Mouse (Mus musculus): Measurements from ENCODE around the gene Olfr770.
"Not testable (repeated sequence)": the region's sequence is repeated elsewhere in the genome, so short reads cannot be mapped to it uniquely, and the experiment has no call there.

The Olfr770 gene

DNA sequence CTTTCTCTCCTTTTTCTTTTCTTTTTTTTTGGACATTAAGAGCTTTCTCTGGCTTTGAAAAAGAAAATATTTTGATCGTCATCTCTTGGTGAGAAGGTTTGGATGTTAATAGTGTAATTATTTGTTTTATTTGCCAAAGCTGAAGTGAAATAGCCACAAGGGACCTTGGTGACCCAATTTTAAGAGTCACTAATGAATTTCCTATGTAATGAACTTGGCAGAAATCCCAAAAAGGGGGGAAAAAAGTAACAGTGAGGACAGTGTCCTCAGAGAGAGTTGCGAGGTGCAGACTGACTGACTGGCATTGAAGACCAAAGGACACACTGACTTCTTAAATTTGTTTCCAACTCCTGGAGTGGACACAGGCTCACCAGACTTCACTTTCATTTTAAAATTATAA lies at the start of gene Olfr770:
Olfr770 (minus strand) TSS at position 101 of the 400 bp plus-strand sequence.
- no peak for DNase-seq (ENCODE audit: low spot score)

DNA sequence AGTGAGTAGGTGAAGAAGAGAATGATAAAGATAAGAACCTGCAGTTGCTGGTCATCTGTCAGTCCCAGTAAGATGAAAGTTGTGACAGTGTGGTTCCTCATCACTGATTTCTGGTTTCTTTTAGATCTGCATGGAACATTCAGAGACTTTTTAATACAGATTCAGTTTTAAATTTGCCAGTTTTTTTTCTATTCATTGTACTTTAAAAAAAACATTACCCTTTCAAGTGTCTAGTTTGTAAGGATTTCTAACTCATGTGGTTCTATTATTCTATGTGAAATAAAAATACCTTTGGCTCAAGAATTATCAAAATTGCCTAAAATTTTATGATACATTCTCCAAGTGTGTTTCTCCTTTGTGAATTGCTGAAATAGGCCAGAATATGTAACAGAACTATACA lies 48.5 kb upstream of the Olfr770 start, which contains the start of gene Olfr773:
Olfr773 (minus strand) TSS at position 101 of the 400 bp plus-strand sequence.
- not testable (repeated sequence) for DNase-seq (ENCODE audit: low spot score)

GRCm38 (mm10) chr10:129177821-129178220 lies 39.0 kb upstream of the Olfr770 start, which contains the start of gene Olfr772:
TSS of gene Olfr772 (minus strand) at chr10:129177921.
- DNase-seq (ENCODE audit: low spot score): not testable (repeated sequence)

DNA sequence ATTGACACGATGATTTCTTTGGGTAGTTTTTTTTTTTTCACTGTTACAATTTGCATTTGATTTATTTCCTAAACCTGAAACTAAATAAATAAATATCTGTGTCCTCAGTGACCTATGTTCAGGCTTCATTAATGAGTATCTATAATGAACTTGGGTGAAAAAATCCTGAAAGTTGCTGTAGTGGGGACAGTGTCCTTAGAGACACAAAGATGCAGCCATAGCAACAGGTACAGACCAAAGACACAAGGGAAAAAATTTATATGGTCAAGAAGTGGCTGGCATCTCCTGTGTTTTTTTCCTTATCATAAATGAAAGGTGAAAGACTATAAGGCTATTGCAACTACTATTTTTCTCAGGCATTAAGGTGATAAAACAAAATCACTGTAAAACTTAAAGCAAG lies 25.9 kb upstream of the Olfr770 start, which contains the start of gene Olfr771:
Olfr771 (minus strand) TSS at position 101 of the 400 bp plus-strand sequence.
- no peak for DNase-seq (ENCODE audit: low spot score)

GRCm38 (mm10) chr10:129117761-129118160 lies 21.0 kb downstream of the Olfr770 start, which contains the start of gene Olfr769:
TSS of gene Olfr769 (minus strand) at chr10:129117861.
- DNase-seq (ENCODE audit: low spot score): no peak

DNA sequence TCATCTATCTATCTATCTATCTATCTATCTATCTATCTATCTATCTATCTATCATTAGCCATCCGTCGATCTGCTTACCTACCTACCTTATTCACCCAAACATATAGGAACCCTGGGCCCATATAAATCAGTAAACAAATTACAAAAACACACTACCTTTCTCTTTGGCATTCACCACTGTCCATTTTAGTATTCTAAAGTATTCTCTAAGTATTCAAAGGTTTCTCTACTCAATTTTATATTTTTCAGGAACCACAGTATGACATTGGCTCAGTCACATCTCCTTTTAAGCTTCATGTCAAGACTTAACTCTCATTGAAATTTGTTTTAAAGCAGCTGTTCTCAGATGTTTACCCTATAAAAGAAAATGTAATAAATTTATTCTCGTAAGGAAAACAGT lies 23.7 kb downstream of the Olfr770 start:
- DNase-seq (ENCODE audit: low spot score): no peak

GRCm38 (mm10) chr10:129101231-129101630 lies 37.6 kb downstream of the Olfr770 start:
- DNase-seq (ENCODE audit: low spot score): no peak

- DNase-seq (ENCODE audit: low spot score): no peak
These were observed 39.5 kb downstream of the Olfr770 start, which contains the start of gene Olfr768 for GRCm38 (mm10) chr10:129099275-129099674. TSS of gene Olfr768 (minus strand) at chr10:129099375.

- not testable (repeated sequence) for DNase-seq (ENCODE audit: low spot score)
These were observed 56.0 kb downstream of the Olfr770 start, which contains the start of gene Olfr767 for GRCm38 (mm10) chr10:129082810-129083209. TSS of gene Olfr767 (minus strand) at chr10:129082910.

All from urinary bladder, postnatal 25 days (tissue).